Mouse (Mus musculus) retina, embryonic 14.5 days (tissue): Measurements from ENCODE around the gene Lyst.
A peak's percentile ranks its signal among the peaks of the same experiment; 100 is the strongest.
"Not testable (repeated sequence)": the region's sequence is repeated elsewhere in the genome, so short reads cannot be mapped to it uniquely, and the experiment has no call there.

Source experiments
- DNase-seq: peaks from one replicate; pipeline ENCODE4 v3.0.0-alpha.2; 2015; ENCODE audit warnings: low spot score

Gene Lyst

GRCm38 (mm10) chr13:13637577-13637976 lies 47.4 kb downstream of the Lyst start:
- no peak for DNase-seq

- no peak for DNase-seq
Observed at GRCm38 (mm10) chr13:13637981-13638380, 47.8 kb downstream of the Lyst start.

- no peak for DNase-seq
Observed at GRCm38 (mm10) chr13:13638725-13639124, 48.5 kb downstream of the Lyst start.

GRCm38 (mm10) chr13:13647296-13647695 lies 57.1 kb downstream of the Lyst start:
- no peak for DNase-seq

- DNase-seq: no peak
Observed at GRCm38 (mm10) chr13:13655453-13655852, 65.3 kb downstream of the Lyst start.

- not testable (repeated sequence) for DNase-seq
Observed at GRCm38 (mm10) chr13:13666103-13666502, 75.9 kb downstream of the Lyst start.

GRCm38 (mm10) chr13:13670669-13671068 lies 80.5 kb downstream of the Lyst start:
- no peak for DNase-seq

GRCm38 (mm10) chr13:13671585-13672328 lies 81.6 kb downstream of the Lyst start:
- no peak for DNase-seq

GRCm38 (mm10) chr13:13674669-13675343 lies 84.6 kb downstream of the Lyst start:
- DNase-seq: no peak

GRCm38 (mm10) chr13:13677871-13678270 lies 87.7 kb downstream of the Lyst start:
- DNase-seq: no peak

- no peak for DNase-seq
Observed at GRCm38 (mm10) chr13:13681642-13682041, 91.4 kb downstream of the Lyst start.

GRCm38 (mm10) chr13:13703476-13703875 lies 113.3 kb downstream of the Lyst start:
- DNase-seq: no peak

GRCm38 (mm10) chr13:13721435-13721834 lies 131.2 kb downstream of the Lyst start:
- DNase-seq: not testable (repeated sequence)

GRCm38 (mm10) chr13:13723293-13723692 lies 133.1 kb downstream of the Lyst start:
- no peak for DNase-seq

GRCm38 (mm10) chr13:13723786-13724185 lies 133.6 kb downstream of the Lyst start:
- no peak for DNase-seq

GRCm38 (mm10) chr13:13739232-13739631 lies 149.0 kb downstream of the Lyst start:
- no peak for DNase-seq

GRCm38 (mm10) chr13:13745911-13746310 lies 155.7 kb downstream of the Lyst start:
- DNase-seq: no peak

GRCm38 (mm10) chr13:13775778-13776494 lies 185.7 kb downstream of the Lyst start:
- DNase-seq: peak; percentile 37

- DNase-seq: no peak
Observed at GRCm38 (mm10) chr13:13777052-13777451, 186.9 kb downstream of the Lyst start.

- no peak for DNase-seq
Observed at GRCm38 (mm10) chr13:13777696-13778095, 187.5 kb downstream of the Lyst start.

- no peak for DNase-seq
Observed at GRCm38 (mm10) chr13:13778837-13779458, 188.8 kb downstream of the Lyst start.

- no peak for DNase-seq
Observed at GRCm38 (mm10) chr13:13780271-13780670, 190.1 kb downstream of the Lyst start.
